Mouse (Mus musculus) layer of hippocampus, adult 2 months (tissue): ENCODE results near the gene Taf1d. TPM values are rescaled to one million over a fixed set of nuclear protein-coding genes. Genes with fewer than 3 reads are reported as not detected.
"Not testable (repeated sequence)": the region's sequence is repeated elsewhere in the genome, so short reads cannot be mapped to it uniquely, and the experiment has no call there.

ENCODE experiments used
- DNase-seq, 2 experiments: peaks; one replicate each; pipeline ENCODE4 v3.0.0; 2022; ENCODE audit warnings: low spot score in 2 of 2
- H3K27ac ChIP-seq: fragments of 200-600 bp; 2 replicates; pipeline ENCODE4 v1.8.1; 2022
- H3K4me3 ChIP-seq: fragments of 200-600 bp; 2 replicates; pipeline ENCODE4 v1.8.1; 2022; ENCODE audit warnings: mild to moderate bottlenecking
- CTCF ChIP-seq: fragments of 200-600 bp; conservative IDR thresholded peaks from 2 replicates; pipeline ENCODE4 v1.8.1; 2022; ENCODE audit warnings: antibody characterized with exemption, mild to moderate bottlenecking, moderate library complexity
- total RNA-seq, 2 experiments: library from RNA; stranded (reverse); gene quantifications; 2 replicates each; pipeline ENCODE4 v1.2.3; 2021

The Taf1d gene
- total RNA-seq, 2 experiments from 2014 or later: 33.2 to 33.5 TPM

DNA sequence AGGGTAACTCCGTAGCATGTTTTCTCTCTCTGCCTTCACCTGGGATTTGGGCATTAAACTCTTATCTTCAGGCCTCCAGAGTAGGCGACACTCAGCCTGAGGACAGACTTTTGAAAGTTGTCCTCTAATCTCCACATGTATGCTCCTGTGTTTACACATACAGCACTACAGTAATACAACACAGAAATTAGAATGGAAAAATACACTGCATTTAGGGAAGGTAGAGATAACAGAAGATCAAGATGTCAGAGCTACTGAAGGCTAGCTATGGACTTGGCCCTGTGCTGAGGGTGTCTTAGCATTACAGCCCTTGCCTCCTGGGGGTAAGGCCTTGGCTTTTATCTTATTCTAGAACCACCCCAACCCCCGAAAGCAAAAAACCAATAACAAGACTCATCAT, 17.6 kb upstream of the Taf1d start:
- no peak overlapping the region for H3K27ac ChIP-seq
- DNase-seq: no peak
- TF ChIP-seq CTCF: no peak
- no peak overlapping the region for H3K4me3 ChIP-seq

DNA sequence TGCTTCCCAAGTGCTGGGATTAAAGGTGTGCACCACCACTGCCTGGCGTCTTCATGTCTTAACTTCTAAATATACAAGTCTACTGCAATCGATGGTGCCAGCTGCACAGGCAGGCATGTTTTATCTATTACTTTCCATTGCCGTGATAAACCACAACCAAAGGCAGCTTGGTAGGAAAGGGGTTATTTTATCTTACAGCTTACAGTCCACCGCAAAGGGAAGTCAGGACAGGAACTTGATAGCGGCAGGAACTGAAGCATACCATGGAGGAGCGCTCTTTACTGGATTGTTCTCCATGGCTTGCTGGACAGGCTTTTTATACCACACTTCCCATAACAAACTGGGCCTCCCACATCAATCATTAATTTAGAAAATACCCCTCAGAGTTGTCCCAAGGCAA, 16.8 kb upstream of the Taf1d start:
- Histone ChIP-seq H3K4me3 (no peak overlapping the region), H3K27ac (no peak overlapping the region)
- no peak for DNase-seq
- no peak for TF ChIP-seq CTCF

DNA sequence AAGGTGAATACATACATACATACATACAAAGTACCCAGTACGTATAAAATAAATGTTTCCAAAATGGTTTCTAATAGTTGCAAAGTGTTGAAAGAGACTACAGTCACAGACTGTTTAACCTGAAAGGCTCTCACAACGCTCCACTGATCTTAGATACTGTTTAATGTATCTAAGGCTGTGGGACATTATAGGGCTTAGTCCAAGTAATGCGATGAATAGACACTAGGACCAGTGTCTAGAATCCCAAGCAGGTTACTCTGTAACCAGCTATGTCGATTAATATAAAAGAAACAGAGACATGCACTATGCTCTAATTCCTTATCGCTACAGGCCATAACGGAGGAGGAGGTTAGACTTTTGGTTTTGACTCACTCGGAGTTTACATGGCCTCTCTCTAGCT, 8.9 kb upstream of the Taf1d start:
- H3K27ac ChIP-seq: no peak overlapping the region
- no peak for DNase-seq
- no peak for TF ChIP-seq CTCF
- no peak overlapping the region for H3K4me3 ChIP-seq

DNA sequence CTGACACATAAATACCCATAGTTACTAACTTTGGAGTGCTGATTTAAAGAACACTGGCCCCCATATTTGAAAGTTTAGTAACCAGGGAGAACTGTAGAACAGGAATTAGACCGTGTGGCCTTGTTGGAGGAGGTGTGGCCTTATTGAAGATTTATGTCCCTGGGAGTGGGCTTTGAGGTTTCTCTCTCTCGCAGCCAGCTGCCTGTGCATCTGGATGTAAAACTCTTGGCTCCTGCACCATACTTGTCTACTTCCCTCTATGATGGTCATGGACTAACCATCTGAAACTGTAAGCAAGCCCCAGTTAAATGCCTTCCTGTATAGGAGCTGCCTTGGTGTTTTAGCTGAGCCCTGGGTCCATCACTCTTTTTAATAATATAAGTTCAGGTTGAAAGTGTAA, 7.6 kb upstream of the Taf1d start:
- no peak for TF ChIP-seq CTCF
- Histone ChIP-seq H3K4me3 (no peak overlapping the region), H3K27ac (no peak overlapping the region)
- DNase-seq: no peak

DNA sequence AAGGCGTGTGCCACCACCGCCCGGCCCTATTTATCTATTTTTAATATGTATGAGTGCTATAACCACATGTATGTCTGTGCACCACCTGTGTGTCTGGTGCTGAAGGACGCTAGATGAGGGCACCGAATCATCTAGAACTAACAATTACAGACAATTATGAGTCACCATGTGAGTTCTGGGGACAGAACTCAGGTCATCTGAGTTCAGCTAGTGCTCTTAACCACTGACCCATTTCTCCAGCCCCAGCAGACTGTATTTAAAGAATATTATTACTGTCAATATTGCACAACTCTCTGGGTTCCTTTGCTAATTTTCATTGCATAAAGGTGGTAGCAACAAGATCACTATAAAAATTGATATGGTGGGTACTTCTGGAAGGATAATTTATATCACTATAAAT, 6.0 kb upstream of the Taf1d start:
- no peak overlapping the region for H3K27ac ChIP-seq
- no peak for TF ChIP-seq CTCF
- DNase-seq: no peak
- H3K4me3 ChIP-seq: no peak overlapping the region

DNA sequence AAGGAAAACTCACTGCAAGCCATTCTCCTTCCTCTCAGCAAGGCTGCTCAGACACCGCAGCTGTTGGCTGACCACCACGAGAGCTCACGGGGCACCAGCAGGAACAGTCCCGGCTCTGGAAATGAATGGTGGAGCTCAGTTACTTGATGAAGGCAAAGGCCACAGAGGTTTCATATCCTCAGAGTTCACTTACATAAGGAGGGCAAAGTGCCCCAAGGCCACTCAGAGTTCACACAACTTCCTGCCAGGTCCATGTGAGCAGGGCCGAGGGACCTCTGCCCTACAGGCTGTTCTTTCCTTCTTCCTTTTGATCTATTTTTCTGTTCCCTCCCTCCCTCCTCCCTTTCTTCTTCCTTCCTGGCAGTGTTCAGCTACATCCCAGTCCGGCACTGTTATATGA, 4.6 kb upstream of the Taf1d start:
- Histone ChIP-seq H3K27ac (peak overlapping the region; percentile 77), H3K4me3 (peak overlapping the region; percentile 5; the same call in 1 of the 2 replicates)
- no peak for DNase-seq
- TF ChIP-seq CTCF: no peak

DNA sequence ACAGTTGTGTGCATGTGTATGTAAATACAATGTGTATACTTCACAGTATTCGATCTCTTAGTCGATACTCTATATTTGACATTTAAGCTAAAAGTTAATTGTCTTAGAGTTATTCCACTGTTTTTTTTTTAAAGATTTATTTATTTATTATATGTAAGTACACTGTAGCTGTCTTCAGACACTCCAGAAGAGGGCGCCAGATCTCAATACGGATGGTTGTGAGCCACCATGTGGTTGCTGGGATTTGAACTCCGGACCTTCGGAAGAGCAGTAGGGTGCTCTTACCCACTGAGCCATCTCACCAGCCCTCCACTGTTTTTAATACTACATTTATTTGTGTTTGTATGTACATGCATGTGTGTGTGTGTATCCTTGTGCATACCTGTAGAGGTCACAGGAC, 4.0 kb upstream of the Taf1d start:
- H3K27ac ChIP-seq: peak overlapping the region; percentile 77
- not testable (repeated sequence) for DNase-seq, H3K4me3 ChIP-seq
- TF ChIP-seq CTCF: peak; percentile 62

DNA sequence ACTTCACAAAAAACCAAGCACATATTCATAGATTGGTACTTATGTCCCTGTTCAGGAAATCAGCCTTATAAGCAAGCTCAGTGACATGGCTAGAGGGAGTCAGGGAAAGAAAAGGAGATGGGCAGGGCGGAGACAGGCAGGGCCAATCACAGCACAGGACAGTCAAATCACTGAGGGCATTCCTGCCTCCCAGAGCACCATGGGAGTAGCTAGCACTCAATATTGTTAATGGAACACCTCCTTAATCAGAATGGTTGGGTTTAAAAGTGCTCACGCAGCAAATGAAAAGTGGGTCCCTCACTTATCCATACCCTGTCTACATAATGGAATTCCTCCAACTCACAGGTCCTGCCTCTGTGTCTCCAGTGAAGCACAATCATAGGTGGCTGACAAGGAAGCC, 3.1 kb upstream of the Taf1d start:
- no peak for DNase-seq
- TF ChIP-seq CTCF: no peak
- Histone ChIP-seq H3K4me3 (no peak overlapping the region), H3K27ac (no peak overlapping the region)

DNA sequence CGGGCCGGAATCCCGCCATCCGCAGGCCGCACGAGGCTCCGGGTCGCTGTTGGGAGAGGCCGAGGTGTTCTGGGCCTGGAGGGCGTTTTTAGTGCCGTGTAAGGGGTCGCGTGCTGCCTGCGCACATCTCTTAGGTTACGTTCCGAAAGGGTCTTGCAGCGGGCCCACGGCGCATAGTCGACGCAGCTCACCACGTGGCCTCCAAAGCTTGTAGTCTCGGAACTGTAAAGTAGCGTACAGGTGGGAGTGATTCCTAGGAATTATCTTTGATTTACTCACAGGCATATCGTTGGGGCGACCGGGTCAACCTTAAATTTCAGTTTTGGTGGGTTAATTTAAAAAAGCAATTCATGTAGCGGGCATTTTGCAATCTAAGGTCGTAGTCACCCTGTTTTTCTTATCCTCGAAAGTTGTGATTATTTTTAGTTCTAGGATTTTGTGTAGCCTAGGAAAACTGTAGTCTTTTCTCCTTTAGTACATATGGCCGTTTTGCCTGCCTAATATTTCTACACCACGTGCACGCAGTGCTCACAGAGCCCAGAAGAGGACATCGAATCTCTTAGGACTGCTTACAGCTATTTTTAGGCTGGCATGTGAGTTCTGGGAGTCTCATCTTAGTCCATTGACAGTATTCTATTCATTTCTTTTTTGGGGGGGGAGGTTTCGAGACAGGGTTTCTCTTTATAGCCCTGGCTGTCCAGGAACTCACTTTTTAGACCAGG, 545 bp downstream of the Taf1d start, which contains the start of gene 4931406C07Rik:
Gene 4931406C07Rik, minus strand, starts transcription at position 51 of the 722 bp plus-strand sequence.
- TF ChIP-seq CTCF: no peak
- H3K27ac ChIP-seq: peak within 1 kb of the TSS; percentile 90
- peak in 1 of 2 experiments; percentile 26 for DNase-seq
- peak within 1 kb of the TSS; percentile 100 for H3K4me3 ChIP-seq

DNA sequence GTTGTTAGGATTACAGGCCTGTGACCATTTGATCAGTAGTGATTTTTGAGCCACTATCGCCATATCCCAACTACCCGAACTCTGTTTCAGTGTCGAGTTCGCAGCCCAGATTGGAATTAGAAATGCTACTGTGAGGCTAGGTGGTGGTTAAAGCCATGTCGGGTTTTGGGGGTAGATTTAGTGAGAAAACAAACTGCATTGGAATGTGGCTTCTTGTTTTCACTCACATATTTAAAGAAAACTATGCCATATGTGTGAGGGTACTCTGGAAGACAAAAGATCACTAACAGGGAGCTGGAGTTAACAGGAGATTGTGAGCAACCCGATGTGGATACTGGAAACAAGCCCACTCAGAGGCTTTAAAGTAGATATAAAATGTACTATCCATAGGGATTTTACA, 1.2 kb downstream of the Taf1d start:
- Histone ChIP-seq H3K27ac (no peak overlapping the region), H3K4me3 (peak overlapping the region; percentile 100)
- DNase-seq: no peak
- no peak for TF ChIP-seq CTCF

DNA sequence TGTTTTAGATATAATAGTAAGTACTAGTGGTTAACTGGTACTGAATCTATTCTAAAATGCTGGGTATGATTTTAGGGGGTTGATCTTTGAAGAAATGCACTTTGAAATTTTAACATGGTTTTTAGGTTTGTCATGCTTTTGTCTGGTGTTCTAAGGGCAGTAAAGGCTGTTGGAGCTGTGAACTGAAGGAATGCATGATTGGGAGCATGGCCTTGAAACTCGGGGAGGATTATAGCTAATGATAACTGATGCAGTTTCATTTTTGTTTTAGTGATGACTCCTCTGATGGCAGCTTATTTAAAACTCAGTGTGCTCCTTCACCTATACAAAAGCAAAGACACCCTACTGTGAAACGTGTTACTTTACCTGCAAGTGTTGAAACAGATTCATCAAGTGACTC, 2.2 kb downstream of the Taf1d start:
- Histone ChIP-seq H3K27ac (no peak overlapping the region), H3K4me3 (no peak overlapping the region)
- no peak for DNase-seq
- TF ChIP-seq CTCF: no peak

DNA sequence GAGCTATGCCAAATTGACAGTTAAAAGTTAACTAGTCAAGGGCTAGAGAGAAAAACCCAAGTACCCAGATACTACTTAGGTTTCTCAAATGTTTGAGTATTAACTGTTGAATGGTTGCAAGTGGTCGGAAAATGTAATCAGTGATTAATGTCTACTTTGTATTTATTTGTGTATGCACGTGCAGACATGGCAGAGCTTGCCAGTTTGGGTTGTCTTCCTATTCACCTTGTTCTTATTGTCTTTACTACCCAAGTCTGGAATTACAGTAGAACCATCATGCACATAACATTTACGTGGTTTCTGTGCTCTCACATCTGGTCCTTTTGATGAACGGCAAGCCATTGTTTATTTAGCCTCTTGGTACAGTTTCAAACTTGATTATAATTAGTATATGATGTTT, 3.4 kb downstream of the Taf1d start:
- Histone ChIP-seq H3K4me3 (no peak overlapping the region), H3K27ac (no peak overlapping the region)
- DNase-seq: no peak
- no peak for TF ChIP-seq CTCF

DNA sequence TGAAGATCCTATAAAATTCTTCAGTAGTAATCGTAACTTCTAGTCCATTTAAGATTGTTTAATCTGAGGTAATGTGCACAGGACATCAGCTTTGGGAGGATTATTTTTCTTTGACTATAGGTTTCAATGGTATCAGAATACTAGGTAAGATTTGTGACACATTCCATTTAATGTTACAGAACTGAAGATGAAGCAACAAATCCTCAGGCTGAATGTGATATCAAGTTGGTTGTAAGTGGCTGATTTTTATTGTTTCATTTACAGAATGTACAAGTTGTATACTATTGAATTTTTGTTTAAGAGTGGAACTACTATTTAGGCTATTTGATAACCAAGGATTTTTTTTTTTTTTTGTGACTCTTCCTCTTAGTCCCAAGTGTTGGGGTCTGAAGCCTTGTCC, 4.2 kb downstream of the Taf1d start:
- TF ChIP-seq CTCF: no peak
- Histone ChIP-seq H3K27ac (no peak overlapping the region), H3K4me3 (no peak overlapping the region)
- DNase-seq: no peak

DNA sequence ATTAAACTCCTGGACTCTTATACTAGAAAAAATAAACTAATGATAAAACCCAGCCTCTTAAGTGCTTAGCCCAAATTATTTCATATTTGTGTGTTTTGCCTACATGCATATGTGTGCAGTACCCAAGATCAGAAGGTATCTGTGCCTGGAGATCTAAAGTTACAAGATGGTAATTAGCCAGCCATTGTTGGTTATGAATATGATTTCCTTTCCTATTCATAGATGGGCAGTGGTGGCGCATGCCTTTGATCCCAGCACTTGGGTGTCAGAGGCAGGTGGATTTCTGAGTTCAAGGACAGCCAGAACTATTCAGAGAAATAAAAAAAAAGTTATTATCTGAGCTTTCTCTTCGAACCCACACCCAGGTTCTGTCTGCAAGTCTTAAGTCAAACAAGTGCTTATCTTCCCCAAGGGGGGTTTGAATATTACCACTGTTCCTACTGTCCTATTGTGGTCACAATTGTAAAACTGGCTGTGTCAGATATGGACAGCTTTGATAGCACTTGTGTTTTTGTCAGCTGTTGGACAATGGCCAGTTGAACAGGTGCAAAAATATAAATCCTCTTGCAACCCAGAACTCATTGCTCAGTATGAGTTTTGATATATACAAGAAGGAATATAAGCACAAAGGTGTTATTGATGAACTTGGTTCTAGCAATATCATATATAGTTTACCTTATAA, 6.2 kb downstream of the Taf1d start:
- H3K4me3 ChIP-seq: no peak overlapping the region
- no peak for TF ChIP-seq CTCF

More for the DNA sequence above, 6.2 kb downstream of the Taf1d start:
- no peak overlapping the region for H3K27ac ChIP-seq
- DNase-seq: no peak
